Mouse (Mus musculus) G1E (cell line): ENCODE measurements at regions not wholly inside any gene's neighbourhood (a gene's known extent, or its start where the extent isn't known, plus 50 kb on each side); places are given as distances from the start of the nearest gene placed in this dataset.

Experiments
- CTCF ChIP-seq: IDR thresholded peaks from 2 replicates; pipeline ENCODE4 v1.5.1; 2012; ENCODE audit warnings: low read depth, low read length, inconsistent platforms, mixed read lengths
- GATA1 ChIP-seq: IDR thresholded peaks from 2 replicates; pipeline ENCODE4 v1.6.1; 2012; ENCODE audit warnings: borderline replicate concordance, low read length, inconsistent platforms, mixed read lengths
- TAL1 ChIP-seq: conservative IDR thresholded peaks from 2 replicates; pipeline ENCODE4 v1.6.1; 2012; ENCODE audit warnings: low read depth, low read length, inconsistent platforms, mixed read lengths

GRCm38 (mm10) chr15:41948347-41949093 is 1814.4 kb downstream of the 9330182O14Rik start:
- TF ChIP-seq CTCF (peak; percentile 24; the same call in 1 of the 2 replicates), TAL1 (no peak), GATA1 (no peak)
